Mouse (Mus musculus) heart, adult 2 months (tissue): ENCODE measurements around the gene Olfr1512. TPM values are rescaled to one million over a fixed set of nuclear protein-coding genes. Genes with fewer than 3 reads are reported as not detected.

Source experiments
- DNase-seq, 2 experiments: peaks; one replicate each; pipeline ENCODE4 v3.0.0; 2021
- H3K27ac ChIP-seq: fragments of 200-600 bp; 2 replicates; pipeline ENCODE4 v1.8.1; 2022
- H3K27me3 ChIP-seq: fragments of 200-500 bp; 2 replicates; pipeline ENCODE4 v1.6.1; 2012; ENCODE audit warnings: mild to moderate bottlenecking, low read length, inconsistent platforms, mixed read lengths; ENCODE audit not compliant: control insufficient read depth, insufficient read depth
- H3K36me3 ChIP-seq: fragments of 200-500 bp; 2 replicates; pipeline ENCODE4 v1.6.1; 2012; ENCODE audit warnings: low read length, inconsistent platforms; ENCODE audit not compliant: control insufficient read depth, insufficient read depth
- H3K4me1 ChIP-seq: fragments of 200-500 bp; 2 replicates; pipeline ENCODE4 v1.6.1; 2011; ENCODE audit warnings: low read length; ENCODE audit not compliant: control insufficient read depth, insufficient read depth
- H3K4me3 ChIP-seq: fragments of 200-600 bp; 2 replicates; pipeline ENCODE4 v1.8.1; 2022
- H3K79me2 ChIP-seq: fragments of 200-500 bp; replicated peaks from 2 replicates; pipeline ENCODE4 v1.6.1; 2012; ENCODE audit warnings: mild to moderate bottlenecking, inconsistent platforms, low read length, moderate library complexity, mixed read lengths; ENCODE audit not compliant: control insufficient read depth, insufficient read depth
- H3K9ac ChIP-seq: fragments of 200-500 bp; 2 replicates; pipeline ENCODE4 v1.6.1; 2012; ENCODE audit warnings: low read depth, mild to moderate bottlenecking, control low read depth, inconsistent platforms, low read length, mixed read lengths
- CTCF ChIP-seq: fragments of 200-600 bp; IDR thresholded peaks from 2 replicates; pipeline ENCODE4 v1.8.1; 2022; ENCODE audit warnings: antibody characterized with exemption, mild to moderate bottlenecking, moderate library complexity
- EP300 ChIP-seq: fragments of 200-500 bp; IDR thresholded peaks from 2 replicates; pipeline ENCODE4 v1.6.1; 2011; ENCODE audit warnings: low read depth, low read length, control low read depth; ENCODE audit not compliant: insufficient read depth
- POLR2A ChIP-seq: fragments of 200-500 bp; IDR thresholded peaks from 2 replicates; pipeline ENCODE4 v1.6.1; 2011; ENCODE audit warnings: mild to moderate bottlenecking, low read depth, low read length, control low read depth; ENCODE audit not compliant: insufficient read depth
- WGBS: fragments of 180-500 bp; shearing (Covaris S2); methylation state at CpG from one replicate; pipeline ENCODE4 v1.1.7; 2018; 5-methylcytosine and 5-hydroxymethylcytosine counted together
- intact Hi-C: fragments of 180-260 bp; cut with DNase I; formaldehyde crosslinking; loops from one replicate; pipeline ENCODE4 v1.15.1; 2025
- polyA plus RNA-seq: library from polyadenylated mRNA; depleted of rRNA; stranded (reverse); fragments of >200 nt; gene quantifications from 2 replicates; pipeline ENCODE4 v1.2.3, GENCODE M21; 2012; rRNA removed
- total RNA-seq, 2 experiments: library from RNA; stranded (reverse); gene quantifications; 2 replicates each; pipeline ENCODE4 v1.2.3; 2021

The Olfr1512 gene
- total and polyA plus RNA-seq, 3 experiments: not detected

GRCm38 (mm10) chr14:52327910-52328812, 50.8 kb downstream of the Olfr1512 start, which contains the start of gene Sall2:
TSS of gene Sall2 (minus strand) at chr14:52328762.
- TF ChIP-seq POLR2A (no peak), CTCF (no peak), EP300 (no peak)
- H3K4me1 ChIP-seq: no peaks in the 10 kb centered on the region
- intact Hi-C loops: no loop called here
- no peaks in the 10 kb centered on the region for H3K36me3 ChIP-seq
- no peaks in the 10 kb centered on the region for H3K79me2 ChIP-seq
- peaks cover 5% of the 10 kb centered on the region for H3K27me3 ChIP-seq
- H3K9ac ChIP-seq: no peak within 1 kb of the TSS
- H3K4me3 ChIP-seq: no peak within 1 kb of the TSS
- DNase-seq: no peak
- 4% methylated on average over 26 of the region's 26 CpGs for WGBS
- H3K27ac ChIP-seq: no peak within 1 kb of the TSS

- intact Hi-C loops: no loop called here
- H3K27ac ChIP-seq: no peak overlapping the region
- no peaks in the 10 kb centered on the region for H3K4me1 ChIP-seq
- no peak for DNase-seq
- TF ChIP-seq EP300 (no peak), POLR2A (no peak), CTCF (no peak)
- no peaks in the 10 kb centered on the region for H3K79me2 ChIP-seq
- 4% methylated on average over 14 of the region's 14 CpGs for WGBS
- H3K9ac ChIP-seq: no peak overlapping the region
- no peaks in the 10 kb centered on the region for H3K36me3 ChIP-seq
- no peak overlapping the region for H3K4me3 ChIP-seq
- H3K27me3 ChIP-seq: peaks cover 5% of the 10 kb centered on the region
Measured at GRCm38 (mm10) chr14:52327375-52327901, 51.5 kb downstream of the Olfr1512 start.

GRCm38 (mm10) chr14:52325890-52326289, 53.1 kb downstream of the Olfr1512 start:
- no peak for TF ChIP-seq POLR2A
- TF ChIP-seq EP300: no peak
- TF ChIP-seq CTCF: no peak
- H3K36me3 ChIP-seq: no peaks in the 10 kb centered on the region
- WGBS: 19% methylated on average over 4 of the region's 4 CpGs
- H3K27me3 ChIP-seq: peaks cover 5% of the 10 kb centered on the region
- DNase-seq: no peak
- no peak overlapping the region for H3K4me3 ChIP-seq
- H3K4me1 ChIP-seq: no peaks in the 10 kb centered on the region
- H3K79me2 ChIP-seq: no peaks in the 10 kb centered on the region
- H3K27ac ChIP-seq: no peak overlapping the region
- H3K9ac ChIP-seq: no peak overlapping the region
- intact Hi-C loops: no loop called here

Other genes with a start within 250 kb of the Olfr1512 start
- 10 to 100 TPM; 23.9 to 24.7 TPM for gene Supt16, start 181.8 kb downstream of the Olfr1512 start, total RNA-seq
- 5.3 and 8.8 TPM in 2 replicates for gene Supt16, start 181.8 kb downstream of the Olfr1512 start, polyA plus RNA-seq
- gene Chd8, start 121.4 kb downstream of the Olfr1512 start, total RNA-seq: 10 to 100 TPM; 36.7 to 45.2 TPM
- gene Chd8, start 121.4 kb downstream of the Olfr1512 start, polyA plus RNA-seq: 14.3 and 21.0 TPM in 2 replicates
- gene Tox4, start 100.0 kb downstream of the Olfr1512 start, total RNA-seq: 10 to 100 TPM; 32.8 to 37.5 TPM
- 23.3 and 41.1 TPM in 2 replicates for gene Tox4, start 100.0 kb downstream of the Olfr1512 start, polyA plus RNA-seq
- 1 to 10 TPM; 4.8 to 5.2 TPM for gene Rab2b, start 99.6 kb downstream of the Olfr1512 start, total RNA-seq
- gene Rab2b, start 99.6 kb downstream of the Olfr1512 start, polyA plus RNA-seq: 6.9 and 10.1 TPM in 2 replicates
- gene Mettl3, start 74.0 kb downstream of the Olfr1512 start, total RNA-seq: 10 to 100 TPM; 17.8 to 20.4 TPM
- 15.7 and 19.4 TPM in 2 replicates for gene Mettl3, start 74.0 kb downstream of the Olfr1512 start, polyA plus RNA-seq
- gene Sall2, start 50.4 kb downstream of the Olfr1512 start, total RNA-seq: 1 to 10 TPM in 1 of 2 experiments, under 1 TPM in 1; 0.98 to 2.0 TPM
- gene Sall2, start 50.4 kb downstream of the Olfr1512 start, polyA plus RNA-seq: 1.6 and 2.3 TPM in 2 replicates
- not detected for gene Olfr1513, start 22.8 kb downstream of the Olfr1512 start, total RNA-seq
- gene Olfr1513, start 22.8 kb downstream of the Olfr1512 start, polyA plus RNA-seq: not detected in 2 replicates
- gene Olfr1511, start 18.2 kb upstream of the Olfr1512 start, total RNA-seq: not detected
- gene Olfr1511, start 18.2 kb upstream of the Olfr1512 start, polyA plus RNA-seq: not detected in 2 replicates
- gene Olfr1510, start 35.2 kb upstream of the Olfr1512 start, total RNA-seq: not detected
- gene Olfr1510, start 35.2 kb upstream of the Olfr1512 start, polyA plus RNA-seq: not detected in 2 replicates
- not detected for gene Olfr1509, start 63.8 kb upstream of the Olfr1512 start, total RNA-seq
- gene Olfr1509, start 63.8 kb upstream of the Olfr1512 start, polyA plus RNA-seq: not detected in 2 replicates
- not detected for gene Olfr1508, start 88.3 kb upstream of the Olfr1512 start, total RNA-seq
- not detected in 2 replicates for gene Olfr1508, start 88.3 kb upstream of the Olfr1512 start, polyA plus RNA-seq
- not detected for gene Olfr1507, start 116.6 kb upstream of the Olfr1512 start, total RNA-seq
- gene Olfr1507, start 116.6 kb upstream of the Olfr1512 start, polyA plus RNA-seq: not detected in 2 replicates